Mouse (Mus musculus): ENCODE data around the gene Sh3rf1. TPM values are rescaled to one million over a fixed set of nuclear protein-coding genes. Genes with fewer than 3 reads are reported as not detected.
A peak's percentile ranks its signal among the peaks of the same experiment; 100 is the strongest.

Sh3rf1 gene
- polyA plus RNA-seq, 1 experiment from 2014 or later, result 22.5 TPM

DNA sequence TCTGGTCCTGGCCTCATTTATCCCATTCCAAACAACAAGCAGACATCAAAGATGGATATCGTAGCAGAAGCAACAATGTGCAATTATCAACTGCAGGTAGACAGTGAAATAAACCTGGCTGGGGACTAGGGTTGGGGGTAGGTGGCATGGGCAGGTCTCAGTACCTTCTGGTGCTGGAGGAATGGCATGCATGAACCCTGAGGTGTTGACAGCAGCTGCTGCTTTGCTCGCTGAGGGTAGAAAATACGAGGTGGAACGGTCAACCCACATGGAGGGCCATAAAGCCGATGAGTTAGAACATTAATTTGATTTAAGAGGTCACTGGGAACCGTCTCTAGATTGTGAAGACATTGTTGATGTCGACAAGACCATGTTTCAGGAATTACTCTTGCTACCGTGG lies 98.8 kb downstream of the Sh3rf1 start:
- Histone ChIP-seq H3K36me3 (ENCODE audit: insufficient read depth) (no peaks in the 10 kb centered on the region), H3K27me3 (ENCODE audit: insufficient read depth, low read length) (no peaks in the 10 kb centered on the region)
- WGBS, result 71% methylated on average over 8 of the region's 8 CpGs

DNA sequence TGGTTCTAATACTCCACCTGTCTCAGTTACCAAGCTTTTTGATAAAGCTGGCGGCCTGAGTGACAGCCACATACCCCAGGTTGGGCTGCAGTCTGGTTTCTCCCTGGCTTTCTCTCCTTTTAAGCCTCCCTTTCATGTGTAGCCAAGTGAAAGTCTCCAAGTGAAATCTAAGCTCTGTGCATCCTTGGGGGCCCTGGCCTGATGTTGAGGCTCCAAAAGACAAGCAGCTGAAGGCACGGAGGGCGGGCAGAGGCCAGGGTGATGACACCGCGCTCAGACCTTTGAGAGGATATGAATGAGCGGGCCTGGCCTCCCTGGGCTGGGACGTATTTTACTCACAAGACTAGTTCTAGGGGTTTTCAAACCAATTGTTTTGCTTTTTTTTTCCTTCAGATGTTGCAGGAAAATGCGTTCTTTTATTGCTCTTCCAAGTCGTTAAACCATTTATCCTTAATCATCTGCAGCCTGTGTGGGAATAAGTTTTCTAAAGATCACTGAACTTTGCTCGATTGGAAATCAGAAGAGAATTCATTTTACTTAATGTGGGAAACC lies 100.8 kb downstream of the Sh3rf1 start:
- H3K4me2 ChIP-seq, result no peak overlapping the region
- DNase-seq, result no peak
- ATAC-seq (ENCODE audit: insufficient read depth), result no peak
- peaks cover 5% of the 10 kb centered on the region; the same call in 1 of the 2 replicates for H3K36me3 ChIP-seq (ENCODE audit: insufficient read depth)
- H3K9ac ChIP-seq, result no peak overlapping the region
- TF ChIP-seq CTCF (IDR thresholded peaks at IDR 0.05; ENCODE audit: low read depth), result no peak
- H3K4me1 ChIP-seq (ENCODE audit: insufficient read depth), result no peaks in the 10 kb centered on the region
- H3K9me3 ChIP-seq (ENCODE audit: low read depth, low read length), result no peaks in the 10 kb centered on the region
- H3K4me3 ChIP-seq (ENCODE audit: low read depth, low read length), result no peak overlapping the region
- no peaks in the 10 kb centered on the region for H3K27me3 ChIP-seq (ENCODE audit: insufficient read depth, low read length)
- WGBS, result 79% methylated on average over 10 of the region's 10 CpGs
- no peak overlapping the region for H3K27ac ChIP-seq (ENCODE audit: low read depth)

More for the DNA sequence above, 98.8 kb downstream of the Sh3rf1 start:
- Histone ChIP-seq H3K4me3 (ENCODE audit: low read depth, low read length) (no peak overlapping the region), H3K9me3 (ENCODE audit: low read depth, low read length) (no peaks in the 10 kb centered on the region), H3K27ac (ENCODE audit: low read depth) (no peak overlapping the region), H3K4me1 (ENCODE audit: insufficient read depth) (no peaks in the 10 kb centered on the region), H3K4me2 (no peak overlapping the region), H3K9ac (no peak overlapping the region)
- ATAC-seq (ENCODE audit: insufficient read depth) (no peak), DNase-seq (no peak)
- no peak for TF ChIP-seq CTCF (IDR thresholded peaks at IDR 0.05; ENCODE audit: low read depth)

- WGBS, result 88% methylated on average over 16 of the region's 16 CpGs
- H3K9me3 ChIP-seq (ENCODE audit: low read depth, low read length), result no peaks in the 10 kb centered on the region
- ATAC-seq (ENCODE audit: insufficient read depth) (no peak), DNase-seq (no peak)
- H3K4me2 ChIP-seq, result no peak overlapping the region
- H3K27me3 ChIP-seq (ENCODE audit: insufficient read depth, low read length), result no peaks in the 10 kb centered on the region
- peaks cover 12% of the 10 kb centered on the region; the same call in 1 of the 2 replicates for H3K36me3 ChIP-seq (ENCODE audit: insufficient read depth)
- H3K9ac ChIP-seq, result no peak overlapping the region
- no peak for TF ChIP-seq CTCF (IDR thresholded peaks at IDR 0.05; ENCODE audit: low read depth)
- H3K27ac ChIP-seq (ENCODE audit: low read depth), result no peak overlapping the region
- no peaks in the 10 kb centered on the region for H3K4me1 ChIP-seq (ENCODE audit: insufficient read depth)
- no peak overlapping the region for H3K4me3 ChIP-seq (ENCODE audit: low read depth, low read length)
Observed at GRCm38 (mm10) chr8:61325014-61325715, 101.5 kb downstream of the Sh3rf1 start.

GRCm38 (mm10) chr8:61326281-61326680 lies 102.6 kb downstream of the Sh3rf1 start:
- Histone ChIP-seq H3K27me3 (ENCODE audit: insufficient read depth, low read length) (no peaks in the 10 kb centered on the region), H3K27ac (ENCODE audit: low read depth) (no peak overlapping the region), H3K9me3 (ENCODE audit: low read depth, low read length) (no peaks in the 10 kb centered on the region), H3K4me3 (ENCODE audit: low read depth, low read length) (no peak overlapping the region), H3K4me1 (ENCODE audit: insufficient read depth) (no peaks in the 10 kb centered on the region), H3K36me3 (ENCODE audit: insufficient read depth) (peaks cover 21% of the 10 kb centered on the region), H3K9ac (no peak overlapping the region), H3K4me2 (no peak overlapping the region)
- WGBS, result 89% methylated on average over 8 of the region's 8 CpGs
- DNase-seq (no peak), ATAC-seq (ENCODE audit: insufficient read depth) (no peak)
- no peak for TF ChIP-seq CTCF (IDR thresholded peaks at IDR 0.05; ENCODE audit: low read depth)

GRCm38 (mm10) chr8:61327333-61327732 lies 103.7 kb downstream of the Sh3rf1 start:
- ATAC-seq (ENCODE audit: insufficient read depth) (no peak), DNase-seq (no peak)
- no peak overlapping the region for H3K4me2 ChIP-seq
- H3K4me1 ChIP-seq (ENCODE audit: insufficient read depth), result no peaks in the 10 kb centered on the region
- H3K27ac ChIP-seq (ENCODE audit: low read depth), result no peak overlapping the region
- no peak overlapping the region for H3K9ac ChIP-seq
- H3K9me3 ChIP-seq (ENCODE audit: low read depth, low read length), result no peaks in the 10 kb centered on the region
- H3K4me3 ChIP-seq (ENCODE audit: low read depth, low read length), result no peak overlapping the region
- no peaks in the 10 kb centered on the region for H3K27me3 ChIP-seq (ENCODE audit: insufficient read depth, low read length)
- H3K36me3 ChIP-seq (ENCODE audit: insufficient read depth), result peaks cover 21% of the 10 kb centered on the region
- WGBS, result 60% methylated on average over 5 of the region's 5 CpGs
- no peak for TF ChIP-seq CTCF (IDR thresholded peaks at IDR 0.05; ENCODE audit: low read depth)

- no peak overlapping the region for H3K27ac ChIP-seq (ENCODE audit: low read depth)
- no peak overlapping the region for H3K9ac ChIP-seq
- H3K4me2 ChIP-seq, result no peak overlapping the region
- H3K36me3 ChIP-seq (ENCODE audit: insufficient read depth), result peaks cover 9% of the 10 kb centered on the region; the same call in 1 of the 2 replicates
- H3K4me1 ChIP-seq (ENCODE audit: insufficient read depth), result 0 out of 2 replicates have a peak, but pooled peaks cover 8% of the 10 kb centered on the region
- no peak for TF ChIP-seq CTCF (IDR thresholded peaks at IDR 0.05; ENCODE audit: low read depth)
- 67% methylated on average over 6 of the region's 6 CpGs for WGBS
- no peaks in the 10 kb centered on the region for H3K27me3 ChIP-seq (ENCODE audit: insufficient read depth, low read length)
- DNase-seq, result no peak
- ATAC-seq (ENCODE audit: insufficient read depth), result no peak
- no peaks in the 10 kb centered on the region for H3K9me3 ChIP-seq (ENCODE audit: low read depth, low read length)
- H3K4me3 ChIP-seq (ENCODE audit: low read depth, low read length), result no peak overlapping the region
Observed at GRCm38 (mm10) chr8:61339629-61340028, 116.0 kb downstream of the Sh3rf1 start.

DNA sequence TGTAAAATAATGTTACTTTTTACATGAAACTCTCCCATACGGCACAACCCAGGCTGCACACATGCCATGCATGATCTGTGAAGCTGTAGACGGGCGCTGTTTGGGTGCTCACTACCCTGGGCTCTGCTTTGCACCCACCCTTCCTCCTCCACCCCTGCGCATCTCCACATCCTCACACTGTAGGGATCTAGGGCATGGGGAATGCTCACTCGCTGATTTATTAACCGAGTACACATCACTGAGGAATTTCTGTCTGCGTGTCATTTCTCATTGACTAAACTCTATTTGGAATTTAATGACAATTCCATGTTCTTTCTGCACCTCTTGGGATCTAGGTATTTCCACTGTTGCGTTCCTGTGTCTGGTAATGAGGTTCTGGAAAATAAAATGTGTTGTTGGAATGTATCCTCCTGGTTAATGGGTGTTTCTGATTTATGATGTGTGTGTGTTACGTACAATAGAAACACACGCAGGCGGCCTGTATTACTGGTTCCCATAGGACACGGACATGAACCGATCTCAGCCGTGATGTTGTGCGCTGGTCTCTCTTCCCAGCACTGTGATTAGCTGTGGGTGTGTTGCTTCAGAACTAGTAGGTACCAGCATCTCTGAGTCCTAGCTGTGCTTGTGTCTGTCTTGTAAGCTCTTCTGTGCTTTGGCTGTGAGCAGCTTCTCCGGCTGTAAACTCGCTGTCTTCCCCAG lies 116.8 kb downstream of the Sh3rf1 start:
- H3K9ac ChIP-seq, result no peak overlapping the region
- no peak overlapping the region for H3K4me3 ChIP-seq (ENCODE audit: low read depth, low read length)
- no peaks in the 10 kb centered on the region for H3K9me3 ChIP-seq (ENCODE audit: low read depth, low read length)
- DNase-seq (peak; percentile 59), ATAC-seq (ENCODE audit: insufficient read depth) (peak; percentile 75)
- TF ChIP-seq CTCF (IDR thresholded peaks at IDR 0.05; ENCODE audit: low read depth), result no peak
- no peak overlapping the region for H3K4me2 ChIP-seq
- WGBS, result 55% methylated on average over 17 of the region's 17 CpGs
- H3K27me3 ChIP-seq (ENCODE audit: insufficient read depth, low read length), result no peaks in the 10 kb centered on the region
- H3K27ac ChIP-seq (ENCODE audit: low read depth), result no peak overlapping the region
- H3K36me3 ChIP-seq (ENCODE audit: insufficient read depth), result peaks cover 9% of the 10 kb centered on the region; the same call in 1 of the 2 replicates
- 0 out of 2 replicates have a peak, but pooled peaks cover 8% of the 10 kb centered on the region for H3K4me1 ChIP-seq (ENCODE audit: insufficient read depth)

Data from lung, embryonic 14.5 days (tissue).